Mouse (Mus musculus): ENCODE data around the gene Ip6k2. TPM values are rescaled to one million over a fixed set of nuclear protein-coding genes. Genes with fewer than 3 reads are reported as not detected.

The Ip6k2 gene
- 10 to 100 TPM; 72.5 to 85.3 TPM for total RNA-seq (2023)

DNA sequence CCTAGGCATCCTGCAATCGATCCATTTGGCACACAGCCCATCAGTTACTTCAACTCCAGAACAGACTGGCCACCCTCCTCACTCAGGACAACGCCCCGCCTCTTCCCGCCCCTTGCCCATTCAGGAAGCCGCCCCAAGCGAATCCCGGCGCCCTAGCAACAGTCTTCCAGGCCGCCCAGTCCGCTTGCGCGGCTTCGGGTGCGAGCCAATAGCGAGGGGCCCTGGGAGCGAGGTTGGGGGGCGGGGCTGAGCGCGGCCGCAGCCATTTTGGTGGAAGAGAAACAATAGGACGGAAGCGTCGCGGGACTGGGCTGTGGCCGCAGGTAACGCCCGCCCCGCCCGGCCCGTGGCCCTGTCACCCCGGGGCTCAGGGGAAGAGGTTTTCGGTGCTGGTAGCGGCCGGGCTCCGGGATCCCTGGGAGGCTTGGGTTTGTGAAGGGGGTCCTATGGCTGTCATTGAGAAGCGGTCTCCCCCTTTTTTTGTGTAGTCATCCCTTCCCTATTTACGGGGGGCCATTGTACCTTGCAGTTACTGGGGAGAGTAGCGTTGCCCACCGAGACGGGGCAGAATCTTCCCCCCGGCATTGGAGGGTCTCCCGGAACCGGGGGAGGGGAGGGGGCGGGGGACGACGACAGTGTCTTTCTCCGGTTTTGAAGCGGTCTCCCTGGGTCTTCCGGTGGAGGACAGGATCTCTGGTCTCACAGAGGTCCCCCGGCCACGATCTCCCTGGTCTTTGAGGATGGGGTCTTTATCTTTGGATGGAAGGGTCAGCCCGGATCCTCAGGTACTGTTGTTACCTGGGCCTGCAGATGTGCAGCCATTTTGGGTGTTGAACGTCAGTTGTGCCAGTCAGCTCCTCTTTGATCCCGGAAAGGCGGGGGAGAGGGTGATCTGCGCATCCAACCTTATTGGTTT lies at the start of gene Ip6k2:
Gene Ip6k2 (plus strand): TSS at position 249 of the 916 bp plus-strand sequence.

DNA sequence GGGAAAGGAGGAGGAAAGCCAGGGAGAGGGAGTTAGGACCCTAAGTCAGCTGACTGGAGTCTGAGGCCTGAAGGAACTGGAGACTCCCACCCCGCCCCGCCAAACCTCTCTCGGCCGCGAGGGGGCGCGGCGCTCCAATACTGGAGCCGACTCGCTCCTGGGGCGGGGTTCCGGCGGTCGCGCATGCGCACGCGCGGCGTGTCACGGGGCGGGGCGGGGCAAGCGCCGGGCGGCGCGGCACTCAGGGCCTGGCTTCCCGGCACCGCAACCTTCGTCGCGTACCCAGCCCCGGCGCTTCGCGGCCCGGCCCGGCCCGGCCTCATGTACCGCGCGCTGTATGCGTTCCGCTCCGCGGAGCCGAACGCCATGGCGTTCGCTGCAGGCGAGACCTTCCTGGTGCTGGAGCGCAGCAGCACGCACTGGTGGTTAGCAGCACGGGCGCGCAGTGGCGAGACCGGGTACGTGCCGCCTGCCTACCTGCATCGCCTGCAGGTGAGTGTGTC lies 24.6 kb downstream of the Ip6k2 start, which contains the start of gene Nckipsd:
Gene Nckipsd (plus strand): TSS at position 206 of the 503 bp plus-strand sequence.

DNA sequence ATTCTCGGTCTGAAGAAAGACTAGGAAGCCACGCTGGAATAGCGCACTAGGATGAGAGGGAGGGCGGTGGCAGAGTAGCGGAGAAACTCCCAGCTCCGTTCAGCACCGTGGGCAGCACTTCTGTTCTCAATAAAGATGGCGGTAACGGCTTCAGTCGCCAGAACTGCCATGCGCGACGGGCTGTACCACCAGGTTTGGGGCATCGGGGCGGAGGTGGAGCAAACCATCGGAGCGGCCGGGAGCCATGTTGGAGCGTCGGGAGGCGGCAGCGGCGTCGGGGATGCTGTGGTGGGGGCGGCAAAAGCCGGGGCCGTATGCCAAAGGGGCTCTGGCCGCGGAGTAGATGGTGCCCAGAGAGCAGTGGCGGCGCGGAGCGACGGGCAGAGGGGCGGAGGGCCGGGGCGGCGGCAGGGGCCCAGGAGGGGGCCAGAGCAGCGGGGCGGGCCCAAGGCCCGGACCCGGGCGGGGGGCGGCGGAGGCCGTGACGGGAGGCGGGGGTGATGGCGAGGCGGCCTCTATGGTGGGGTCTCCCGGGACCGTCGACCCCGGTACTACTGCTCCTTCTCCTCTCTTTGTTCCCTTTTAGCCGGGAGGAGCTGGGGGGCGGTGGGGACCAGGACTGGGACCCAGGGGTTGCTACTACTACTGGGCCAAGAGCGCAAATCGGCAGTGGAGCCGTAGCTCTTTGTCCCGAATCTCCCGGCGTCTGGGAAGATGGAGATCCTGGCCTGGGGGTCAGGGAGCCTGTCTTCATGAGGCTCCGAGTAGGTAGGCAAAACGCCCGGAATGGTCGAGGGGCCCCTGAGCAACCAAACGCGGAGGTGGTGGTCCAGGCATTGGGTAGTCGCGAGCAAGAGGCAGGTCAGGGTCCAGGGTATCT lies 42.5 kb downstream of the Ip6k2 start, which contains the start of gene Celsr3:
Gene Celsr3 (plus strand): TSS at position 501 of the 880 bp plus-strand sequence.

DNA sequence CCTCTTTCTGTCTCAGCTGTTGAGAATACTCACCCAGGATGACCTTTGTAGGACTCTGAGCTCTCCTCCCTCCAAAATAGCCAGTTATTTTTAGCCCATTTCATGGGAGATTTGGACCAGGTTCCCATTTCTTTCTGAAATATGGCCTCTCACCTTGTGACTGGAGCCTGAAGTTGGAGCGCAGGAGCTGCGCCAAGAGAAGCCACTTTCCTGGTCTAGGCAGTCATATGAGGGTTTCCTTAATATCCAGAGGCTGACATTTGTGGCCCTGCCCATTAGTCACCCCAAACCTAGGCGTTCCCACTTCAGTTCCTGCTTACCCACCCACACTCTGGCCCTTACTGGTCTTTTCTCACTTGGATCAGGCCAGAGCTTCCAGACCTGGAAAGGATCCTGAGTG lies 69.4 kb downstream of the Ip6k2 start, which contains the start of gene Slc26a6:
Gene Slc26a6 (plus strand): TSS at position 308 of the 400 bp plus-strand sequence.

Other genes starting within 250 kb of the Ip6k2 start
- 100 to 1,000 TPM; 181 to 194 TPM for gene Impdh2, start 223.5 kb upstream of the Ip6k2 start, total RNA-seq (2023)
- gene Ndufaf3, start 216.4 kb upstream of the Ip6k2 start, total RNA-seq (2023): 10 to 100 TPM; 25.9 to 27.1 TPM
- gene Dalrd3, start 213.9 kb upstream of the Ip6k2 start, total RNA-seq (2023): 10 to 100 TPM; 54.9 to 68.4 TPM
- 10 to 100 TPM; 30.1 to 33.2 TPM for gene Wdr6, start 205.1 kb upstream of the Ip6k2 start, total RNA-seq (2023)
- gene P4htm, start 186.1 kb upstream of the Ip6k2 start, total RNA-seq (2023): 10 to 100 TPM; 10.0 to 10.5 TPM
- 100 to 1,000 TPM; 128 TPM for gene Arih2, start 134.4 kb upstream of the Ip6k2 start, total RNA-seq (2023)
- 10 to 100 TPM; 19.4 to 24.9 TPM for gene Slc25a20, start 121.7 kb upstream of the Ip6k2 start, total RNA-seq (2023)
- gene Prkar2a, start 94.5 kb upstream of the Ip6k2 start, total RNA-seq (2023): 10 to 100 TPM; 12.4 to 14.4 TPM
- 10 to 100 TPM; 12.6 to 12.7 TPM for gene Nckipsd, start 24.6 kb downstream of the Ip6k2 start, total RNA-seq (2023)
- under 1 TPM in 1 of 2 experiments, not detected in 1; 0.06 TPM for gene Celsr3, start 42.5 kb downstream of the Ip6k2 start, total RNA-seq (2023)
- 10 to 100 TPM; 20.2 to 20.6 TPM for gene Slc26a6, start 69.5 kb downstream of the Ip6k2 start, total RNA-seq (2023)
- gene Tmem89, start 130.8 kb downstream of the Ip6k2 start, total RNA-seq (2023): 1 to 10 TPM; 1.7 to 2.2 TPM
- gene Uqcrc1, start 152.8 kb downstream of the Ip6k2 start, total RNA-seq (2023): 100 to 1,000 TPM; 179 to 187 TPM
- gene Col7a1, start 169.8 kb downstream of the Ip6k2 start, total RNA-seq (2023): 1 to 10 TPM; 3.8 to 5.5 TPM
- not detected for gene Ucn2, start 202.2 kb downstream of the Ip6k2 start, total RNA-seq (2023)
- gene Pfkfb4, start 208.0 kb downstream of the Ip6k2 start, total RNA-seq (2023): 10 to 100 TPM; 14.0 to 15.2 TPM

Data from T-cell, adult 66 days (primary cell).